21 mouse cellular contexts compared by ENCODE assay signal in the genomic region with DNA sequence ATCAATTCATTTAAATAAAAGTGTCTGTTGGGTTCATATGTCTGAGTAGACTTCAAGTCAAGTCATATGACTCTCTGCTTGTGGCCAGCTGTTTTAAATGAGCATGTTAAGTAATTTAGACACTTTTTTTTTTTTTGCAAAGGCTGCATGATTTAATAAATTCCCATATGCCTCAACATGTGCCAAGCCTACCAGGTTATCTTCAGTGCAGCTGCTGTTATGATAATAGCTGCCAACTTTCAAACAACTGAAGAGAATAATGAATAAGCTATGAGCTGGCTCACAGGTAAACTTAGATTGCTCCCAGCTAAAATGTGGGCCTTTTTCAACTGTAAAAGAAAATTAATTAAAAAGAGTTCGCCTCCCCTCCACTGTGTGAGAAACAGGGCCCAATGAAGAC.
"Had no signal": no experiment of that assay in that cellular context is flagged by ENCODE, and none has a peak within 500 bp of the region (broad histone marks: within the 10 kb centered on the region; RNA-seq: fewer than 3 reads in every experiment).

No protein-coding gene starts in this region.

- H3K4me1 ChIP-seq: limb, embryonic 12.5 days; limb, embryonic 15.5 days; megakaryocyte, embryonic 14.5 days; midbrain, embryonic 10.5 days; midbrain, embryonic 15.5 days; neural tube, embryonic 13.5 days; stomach, embryonic 15.5 days had no signal

- H3K9ac ChIP-seq: limb, embryonic 12.5 days; limb, embryonic 15.5 days; liver, embryonic 14.5 days; liver, postnatal 0 days; lung, embryonic 14.5 days; midbrain, embryonic 15.5 days; neural tube, embryonic 13.5 days; stomach, embryonic 15.5 days had no signal

- H3K27ac ChIP-seq: kidney, postnatal 0 days; limb, embryonic 12.5 days; limb, embryonic 15.5 days; liver, embryonic 14.5 days; midbrain, embryonic 10.5 days; midbrain, embryonic 15.5 days; neural tube, embryonic 13.5 days; stomach, embryonic 15.5 days had no signal

- H3K36me3 ChIP-seq: limb, embryonic 12.5 days; limb, embryonic 15.5 days; midbrain, embryonic 10.5 days; midbrain, embryonic 15.5 days; neural tube, embryonic 13.5 days had no signal

- H3K27me3 ChIP-seq: limb, embryonic 12.5 days; limb, embryonic 15.5 days; megakaryocyte, embryonic 14.5 days; midbrain, embryonic 15.5 days; neural tube, embryonic 13.5 days; stomach, embryonic 15.5 days had no signal

- DNase-seq: kidney, adult 2 months; kidney, postnatal 25 days; layer of hippocampus, postnatal 36 days; left cerebral cortex, postnatal 4 days; liver, postnatal 0 days; lung, embryonic 14.5 days; retina, postnatal 1 day; right cerebral cortex, postnatal 25 days; spleen, adult 18-20 months; thymus, postnatal 25 days had no signal

- H3K9me3 ChIP-seq: limb, embryonic 12.5 days; limb, embryonic 15.5 days; midbrain, embryonic 10.5 days; midbrain, embryonic 15.5 days; neural tube, embryonic 13.5 days; stomach, embryonic 15.5 days had no signal

- H3K4me2 ChIP-seq: limb, embryonic 12.5 days; limb, embryonic 15.5 days; liver, embryonic 11.5 days; lung, embryonic 14.5 days; midbrain, embryonic 15.5 days; neural tube, embryonic 13.5 days; stomach, embryonic 15.5 days had no signal

- ATAC-seq: liver, postnatal 0 days; lung, postnatal 0 days; midbrain, embryonic 15.5 days had no signal

- H3K4me3 ChIP-seq: limb, embryonic 12.5 days; limb, embryonic 15.5 days; megakaryocyte, embryonic 14.5 days; midbrain, embryonic 10.5 days; midbrain, embryonic 15.5 days; neural tube, embryonic 13.5 days; stomach, embryonic 15.5 days had no signal
